Mouse (Mus musculus): ENCODE measurements around the gene Tube1. TPM values are rescaled to one million over a fixed set of nuclear protein-coding genes. Genes with fewer than 3 reads are reported as not detected.

Gene Tube1
- polyA plus RNA-seq, 1 experiment from 2014 or later, result 16.2 TPM

Other genes with a start within 250 kb of the Tube1 start
- 67.0 and 73.9 TPM in 2 replicates for gene Lama4, start 168.5 kb upstream of the Tube1 start, polyA plus RNA-seq (2015; fragmentation: Nextera tagmentation; extraction: Ambion mirVana)
- 13.9 and 14.4 TPM in 2 replicates for gene Fam229b, start 62 bp upstream of the Tube1 start, polyA plus RNA-seq (2015; fragmentation: Nextera tagmentation; extraction: Ambion mirVana)
- gene Ccn6, start 29.8 kb downstream of the Tube1 start, polyA plus RNA-seq (2015; fragmentation: Nextera tagmentation; extraction: Ambion mirVana), result 0.36 and 0.40 TPM in 2 replicates
- 26.2 and 27.0 TPM in 2 replicates for gene Fyn, start 234.9 kb downstream of the Tube1 start, polyA plus RNA-seq (2015; fragmentation: Nextera tagmentation; extraction: Ambion mirVana)